24 mouse cellular contexts compared by ENCODE assay signal in genomic region chr19:46647254-46647653, GRCm38 (mm10). TPM values are rescaled to one million over a fixed set of nuclear protein-coding genes. Genes with fewer than 3 reads are reported as not detected.
DNase-seq lines count a peak whose midpoint lies in the region; ATAC-seq and TF ChIP-seq lines count a peak whose summit lies in the region.
"Had no signal": no experiment of that assay in that cellular context is flagged by ENCODE, and none has a peak within 500 bp of the region (broad histone marks: within the 10 kb centered on the region; RNA-seq: fewer than 3 reads in every experiment).

No protein-coding gene starts in this region.

- no peak overlapping the region for H3K4me2 ChIP-seq in kidney, embryonic 16.5 days (replicated peaks; ENCODE audit: low read depth, low read length)
- H3K4me2 ChIP-seq in embryonic facial prominence, embryonic 14.5 days (ENCODE audit: low read depth, low read length), result no peak overlapping the region
- H3K4me2 ChIP-seq in heart, postnatal 0 days (ENCODE audit: low read depth, low read length), result no peak overlapping the region
- H3K4me2 ChIP-seq in stomach, postnatal 0 days (replicated peaks; ENCODE audit: low read depth), result no peak overlapping the region
- H3K4me2 ChIP-seq: hindbrain, embryonic 13.5 days; liver, embryonic 12.5 days; lung, embryonic 14.5 days; neural tube, embryonic 12.5 days had no signal

- WGBS in kidney, embryonic 16.5 days, result 41% methylated on average over 3 of the region's 3 CpGs
- 42% methylated on average over 3 of the region's 3 CpGs for WGBS in embryonic facial prominence, embryonic 14.5 days
- 58% methylated on average over 3 of the region's 3 CpGs for WGBS in heart, postnatal 0 days
- 45% methylated on average over 3 of the region's 3 CpGs for WGBS in stomach, postnatal 0 days

- no peaks in the 10 kb centered on the region for H3K9me3 ChIP-seq in kidney, embryonic 16.5 days (ENCODE audit: low read length)
- H3K9me3 ChIP-seq in embryonic facial prominence, embryonic 14.5 days (ENCODE audit: control insufficient read depth, low read length), result no peaks in the 10 kb centered on the region
- no peaks in the 10 kb centered on the region for H3K9me3 ChIP-seq in heart, postnatal 0 days (replicated peaks; ENCODE audit: control insufficient read depth, low read length)
- H3K9me3 ChIP-seq in stomach, postnatal 0 days (ENCODE audit: control insufficient read depth, low read length), result no peaks in the 10 kb centered on the region
- H3K9me3 ChIP-seq: hindbrain, embryonic 13.5 days; liver, embryonic 12.5 days; midbrain, embryonic 10.5 days; neural tube, embryonic 12.5 days had no signal

- no peak for TF ChIP-seq EP300 in heart, postnatal 0 days (IDR thresholded peaks at IDR 0.05; ENCODE audit: low read depth)
- TF ChIP-seq EP300 in stomach, postnatal 0 days (optimal IDR thresholded peaks at IDR 0.05), result no peak

- H3K4me1 ChIP-seq in kidney, embryonic 16.5 days (ENCODE audit: insufficient read depth, low read length), result peaks cover 53% of the 10 kb centered on the region
- H3K4me1 ChIP-seq in embryonic facial prominence, embryonic 14.5 days (ENCODE audit: control insufficient read depth, insufficient read depth, low read length), result peaks cover 54% of the 10 kb centered on the region
- peaks cover 46% of the 10 kb centered on the region for H3K4me1 ChIP-seq in heart, postnatal 0 days (ENCODE audit: control insufficient read depth, insufficient read depth)
- peaks cover 18% of the 10 kb centered on the region for H3K4me1 ChIP-seq in stomach, postnatal 0 days (replicated peaks; ENCODE audit: control insufficient read depth, insufficient read depth)

- peaks cover 8% of the 10 kb centered on the region; the same call in 1 of the 2 replicates for H3K36me3 ChIP-seq in kidney, embryonic 16.5 days (ENCODE audit: insufficient read depth, low read length)
- H3K36me3 ChIP-seq in embryonic facial prominence, embryonic 14.5 days (ENCODE audit: control insufficient read depth, insufficient read depth, low read length), result peaks cover 17% of the 10 kb centered on the region; the same call in 1 of the 2 replicates
- H3K36me3 ChIP-seq in heart, postnatal 0 days (replicated peaks; ENCODE audit: control insufficient read depth, insufficient read depth, low read length), result peaks cover 41% of the 10 kb centered on the region
- H3K36me3 ChIP-seq in stomach, postnatal 0 days (ENCODE audit: control insufficient read depth, insufficient read depth, low read length), result peaks cover 5% of the 10 kb centered on the region; the same call in 1 of the 2 replicates

- H3K4me3 ChIP-seq in kidney, embryonic 16.5 days (ENCODE audit: low read length), result no peak overlapping the region
- H3K4me3 ChIP-seq in embryonic facial prominence, embryonic 14.5 days (ENCODE audit: low read depth, low read length), result no peak overlapping the region
- H3K4me3 ChIP-seq in heart, postnatal 0 days (ENCODE audit: low read depth, low read length), result no peak overlapping the region
- H3K4me3 ChIP-seq in stomach, postnatal 0 days (ENCODE audit: low read depth, low read length), result no peak overlapping the region
- H3K4me3 ChIP-seq: hindbrain, embryonic 13.5 days; left cerebral cortex, adult 2 months; liver, embryonic 12.5 days; midbrain, embryonic 10.5 days; neural tube, embryonic 12.5 days had no signal

- H3K9ac ChIP-seq in kidney, embryonic 16.5 days (replicated peaks; ENCODE audit: low read length), result 0 out of 2 replicates have a peak overlapping the region, but pooled peaks have one; percentile 17
- H3K9ac ChIP-seq in embryonic facial prominence, embryonic 14.5 days (ENCODE audit: low read depth, low read length), result no peak overlapping the region
- no peak overlapping the region for H3K9ac ChIP-seq in heart, postnatal 0 days (replicated peaks; ENCODE audit: low read depth, low read length)
- no peak overlapping the region for H3K9ac ChIP-seq in stomach, postnatal 0 days (ENCODE audit: low read length)
- H3K9ac ChIP-seq: hindbrain, embryonic 13.5 days; liver, embryonic 12.5 days; lung, embryonic 14.5 days; neural tube, embryonic 12.5 days had no signal

- H3K27ac ChIP-seq in kidney, embryonic 16.5 days (ENCODE audit: low read length), result no peak overlapping the region
- peak overlapping the region; percentile 44; the same call in 1 of the 2 replicates for H3K27ac ChIP-seq in embryonic facial prominence, embryonic 14.5 days (replicated peaks; ENCODE audit: low read depth, low read length)
- peak overlapping the region; percentile 22; the same call in 1 of the 2 replicates for H3K27ac ChIP-seq in heart, postnatal 0 days (ENCODE audit: low read depth)
- H3K27ac ChIP-seq in stomach, postnatal 0 days (replicated peaks), result no peak overlapping the region
- H3K27ac ChIP-seq: hindbrain, embryonic 13.5 days; left cerebral cortex, adult 2 months; liver, embryonic 12.5 days; macrophage; neural tube, embryonic 12.5 days had no signal

- intact Hi-C loops in left cerebral cortex, postnatal 10 days (cut with DNase I), result no loop called here

- ATAC-seq in kidney, embryonic 16.5 days (ENCODE audit: low FRiP score, low TSS enrichment), result no peak
- ATAC-seq in embryonic facial prominence, embryonic 14.5 days (ENCODE audit: low read depth), result no peak
- no peak for ATAC-seq in heart, postnatal 0 days (ENCODE audit: insufficient read depth, low read depth)
- no peak for ATAC-seq in stomach, postnatal 0 days (ENCODE audit: low FRiP score, low TSS enrichment)
- ATAC-seq: forebrain, embryonic 16.5 days; inflammation-experienced regulatory T-cells, adult 6 months; liver, embryonic 12.5 days had no signal

- peak; percentile 53 for DNase-seq in gastrocnemius, postnatal 25 days
- DNase-seq in gastrocnemius, postnatal 4 days (ENCODE audit: low spot score in 2 of 2), result no peak
- DNase-seq in kidney, adult 8-10 months, result no peak
- DNase-seq in embryonic facial prominence, embryonic 14.5 days (ENCODE audit: low spot score), result no peak
- no peak for DNase-seq in heart, postnatal 0 days (ENCODE audit: low spot score)
- DNase-seq in left cerebral cortex, postnatal 10 days (ENCODE audit: extremely low spot score in 1 of 2, low spot score in 2 of 2), result no peak
- DNase-seq in stomach, postnatal 0 days (ENCODE audit: low spot score), result no peak
- DNase-seq: adrenal gland, postnatal 25 days; B cell, adult 2 months; cerebellum, adult 11 months; cerebellum, postnatal 10 days; embryo, embryonic 11 days; lung, embryonic 14.5 days; right cerebral cortex, postnatal 4 days had no signal

- no peak for TF ChIP-seq CTCF in heart, postnatal 0 days (IDR thresholded peaks at IDR 0.05; ENCODE audit: low read depth)
- TF ChIP-seq CTCF in stomach, postnatal 0 days (IDR thresholded peaks at IDR 0.05; ENCODE audit: low read depth), result no peak

- H3K27me3 ChIP-seq in kidney, embryonic 16.5 days (ENCODE audit: insufficient read depth, low read length), result no peaks in the 10 kb centered on the region
- no peaks in the 10 kb centered on the region for H3K27me3 ChIP-seq in embryonic facial prominence, embryonic 14.5 days (replicated peaks; ENCODE audit: control insufficient read depth, insufficient read depth, low read length)
- H3K27me3 ChIP-seq in heart, postnatal 0 days (ENCODE audit: control insufficient read depth, insufficient read depth, low read length), result no peaks in the 10 kb centered on the region
- H3K27me3 ChIP-seq in stomach, postnatal 0 days (ENCODE audit: control insufficient read depth, insufficient read depth, low read length), result no peaks in the 10 kb centered on the region
- H3K27me3 ChIP-seq: hindbrain, embryonic 13.5 days; liver, embryonic 12.5 days; neural tube, embryonic 12.5 days had no signal

RNA-seq across cellular contexts. Expression of gene Cyp17a1, which starts 25.7 kb away (rescaled TPM):
- not detected for total RNA-seq in gastrocnemius, postnatal 25 days (2021)
- not detected for total RNA-seq in gastrocnemius, postnatal 4 days (2021)
- polyA plus RNA-seq in kidney, embryonic 16.5 days (2015; fragmentation: Nextera tagmentation; extraction: Ambion mirVana), result 7.1 TPM in 1 of 2 replicates, not detected in the other
- 0.33 and 0.87 TPM in 2 replicates for polyA plus RNA-seq in embryonic facial prominence, embryonic 14.5 days (2014; fragmentation: Nextera tagmentation; extraction: Ambion mirVana)
- total RNA-seq in heart, postnatal 0 days (2014; rRNA removed; ENCODE audit: low replicate concordance), result 0.08 and 3.9 TPM in 2 replicates
- polyA plus RNA-seq in heart, postnatal 0 days (2015; fragmentation: Nextera tagmentation; extraction: Ambion mirVana), result 0.68 and 0.88 TPM in 2 replicates
- not detected for total RNA-seq in left cerebral cortex, postnatal 10 days (2021)
- polyA plus RNA-seq in stomach, postnatal 0 days (2015; fragmentation: Nextera tagmentation; extraction: Ambion mirVana), result 0.12 TPM in 1 of 2 replicates, not detected in the other
- total RNA-seq: left cerebral cortex, adult 2 months had no signal
- polyA plus RNA-seq: hindbrain, embryonic 13.5 days; limb, embryonic 11.5 days; lung, embryonic 14.5 days; macrophage; midbrain, embryonic 10.5 days; neural tube, embryonic 12.5 days had no signal

RNA-seq across cellular contexts. Expression of gene Borcs7, which starts 42.5 kb away (rescaled TPM):
- total RNA-seq in gastrocnemius, postnatal 25 days (2021), result 10 to 100 TPM; 11.4 to 11.8 TPM
- 10 to 100 TPM; 12.5 to 12.6 TPM for total RNA-seq in gastrocnemius, postnatal 4 days (2021)
- 15.6 and 19.0 TPM in 2 replicates for polyA plus RNA-seq in kidney, embryonic 16.5 days (2015; fragmentation: Nextera tagmentation; extraction: Ambion mirVana)
- polyA plus RNA-seq in embryonic facial prominence, embryonic 14.5 days (2014; fragmentation: Nextera tagmentation; extraction: Ambion mirVana), result 13.9 and 14.3 TPM in 2 replicates
- total RNA-seq in heart, postnatal 0 days (2014; rRNA removed; ENCODE audit: low replicate concordance), result 2.4 and 9.0 TPM in 2 replicates
- 18.7 and 22.2 TPM in 2 replicates for polyA plus RNA-seq in heart, postnatal 0 days (2015; fragmentation: Nextera tagmentation; extraction: Ambion mirVana)
- total RNA-seq in left cerebral cortex, postnatal 10 days (2021), result 10 to 100 TPM; 21.4 to 23.7 TPM
- polyA plus RNA-seq in stomach, postnatal 0 days (2015; fragmentation: Nextera tagmentation; extraction: Ambion mirVana), result 15.6 and 17.0 TPM in 2 replicates

RNA-seq across cellular contexts. Expression of gene Wbp1l, which starts 48.4 kb away (rescaled TPM):
- 10 to 100 TPM; 39.0 to 47.3 TPM for total RNA-seq in gastrocnemius, postnatal 25 days (2021)
- 10 to 100 TPM; 52.4 to 57.2 TPM for total RNA-seq in gastrocnemius, postnatal 4 days (2021)
- polyA plus RNA-seq in kidney, embryonic 16.5 days (2015; fragmentation: Nextera tagmentation; extraction: Ambion mirVana), result 53.4 and 54.4 TPM in 2 replicates
- polyA plus RNA-seq in embryonic facial prominence, embryonic 14.5 days (2014; fragmentation: Nextera tagmentation; extraction: Ambion mirVana), result 37.7 and 42.6 TPM in 2 replicates
- total RNA-seq in heart, postnatal 0 days (2014; rRNA removed; ENCODE audit: low replicate concordance), result 72.8 and 89.7 TPM in 2 replicates
- 34.4 and 36.4 TPM in 2 replicates for polyA plus RNA-seq in heart, postnatal 0 days (2015; fragmentation: Nextera tagmentation; extraction: Ambion mirVana)
- 10 to 100 TPM; 35.2 to 41.7 TPM for total RNA-seq in left cerebral cortex, postnatal 10 days (2021)
- 31.2 and 32.9 TPM in 2 replicates for polyA plus RNA-seq in stomach, postnatal 0 days (2015; fragmentation: Nextera tagmentation; extraction: Ambion mirVana)

Comparison
In these comparisons a context has a peak if more than half of its experiments do, and no peak if none do; other contexts are left out.
1. H3K27ac ChIP-seq: peak in embryonic facial prominence, embryonic 14.5 days (single experiment) and heart, postnatal 0 days (single experiment); none in kidney, embryonic 16.5 days (single experiment) and stomach, postnatal 0 days (single experiment).